ENCODE assay signal across 8 mouse cellular contexts in genomic region chr17:25941511-25942241, GRCm38 (mm10). TPM values are rescaled to one million over a fixed set of nuclear protein-coding genes. Genes with fewer than 3 reads are reported as not detected.
DNase-seq lines count a peak whose midpoint lies in the region; ATAC-seq lines count a peak whose summit lies in the region.

No protein-coding gene starts in this region.

- H3K27ac ChIP-seq in liver, embryonic 13.5 days: peak overlapping the region; percentile 100
- peak overlapping the region; percentile 85 for H3K27ac ChIP-seq in stomach, embryonic 14.5 days (ENCODE audit: low read length)

- H3K9ac ChIP-seq in liver, embryonic 13.5 days: peak overlapping the region; percentile 99
- peak overlapping the region; percentile 91 for H3K9ac ChIP-seq in stomach, embryonic 14.5 days (replicated peaks; ENCODE audit: low read depth, low read length)

- H3K9me3 ChIP-seq in liver, embryonic 13.5 days (replicated peaks): no peaks in the 10 kb centered on the region
- no peaks in the 10 kb centered on the region for H3K9me3 ChIP-seq in stomach, embryonic 14.5 days (ENCODE audit: control insufficient read depth, low read depth, low read length)

- H3K4me1 ChIP-seq in liver, embryonic 13.5 days (replicated peaks): peaks cover 84% of the 10 kb centered on the region
- H3K4me1 ChIP-seq in stomach, embryonic 14.5 days (ENCODE audit: control insufficient read depth, insufficient read depth, low read length): peaks cover 6% of the 10 kb centered on the region; the same call in 1 of the 2 replicates

- no peaks in the 10 kb centered on the region for H3K27me3 ChIP-seq in liver, embryonic 13.5 days
- no peaks in the 10 kb centered on the region for H3K27me3 ChIP-seq in stomach, embryonic 14.5 days (ENCODE audit: control insufficient read depth, insufficient read depth, low read length)

- 2% methylated on average over 54 of the region's 54 CpGs for whole genome bisulfite sequencing in liver, embryonic 13.5 days (ENCODE audit: insufficient replicate concordance)
- WGBS in stomach, embryonic 14.5 days: 3% methylated on average over 53 of the region's 54 CpGs

- DNase-seq in 3T3-L1 (ENCODE audit: low read depth, low spot score): peak; percentile 71
- DNase-seq in adrenal gland, adult 18-20 months (ENCODE audit: low spot score in 2 of 2): peak; percentile 81 to 85
- DNase-seq in embryo, embryonic 9.5 days (ENCODE audit: extremely low spot score): peak; percentile 83
- DNase-seq in heart, adult 8-10 months (ENCODE audit: low spot score): peak; percentile 55
- peak; percentile 53 to 68 for DNase-seq in kidney, adult 8-10 months
- no peak for DNase-seq in liver, embryonic 13.5 days
- peak; percentile 83 for DNase-seq in neural tube, embryonic 10.5 days (ENCODE audit: extremely low spot score, low spot score)

- peak overlapping the region; percentile 92 for H3K4me3 ChIP-seq in liver, embryonic 13.5 days (replicated peaks)
- H3K4me3 ChIP-seq in stomach, embryonic 14.5 days (ENCODE audit: low read depth, low read length): peak overlapping the region; percentile 86

- peaks cover 42% of the 10 kb centered on the region for H3K36me3 ChIP-seq in liver, embryonic 13.5 days
- peaks cover 5% of the 10 kb centered on the region for H3K36me3 ChIP-seq in stomach, embryonic 14.5 days (ENCODE audit: control insufficient read depth, insufficient read depth, low read length)

- no peak for ATAC-seq in liver, embryonic 13.5 days (ENCODE audit: low read depth)
- ATAC-seq in stomach, embryonic 14.5 days (ENCODE audit: insufficient number of reproducible peaks, insufficient read depth, low FRiP score, low read depth): peak; percentile 50

- H3K4me2 ChIP-seq in liver, embryonic 13.5 days: peak overlapping the region; percentile 85
- peak overlapping the region; percentile 60 for H3K4me2 ChIP-seq in stomach, embryonic 14.5 days (replicated peaks; ENCODE audit: low read depth, low read length)

RNA-seq across cellular contexts. Expression of gene Pigq, which starts 3.1 kb away (rescaled TPM):
- total RNA-seq in adrenal gland, adult 18-20 months (2021): 100 to 1,000 TPM; 110 to 111 TPM
- total RNA-seq in heart, adult 8-10 months (2022): 10 to 100 TPM; 37.3 to 48.3 (median 47.8) TPM
- polyA plus RNA-seq in liver, embryonic 13.5 days (2015; fragmentation: Nextera tagmentation; extraction: Ambion mirVana): 126 and 152 TPM in 2 replicates
- polyA plus RNA-seq in stomach, embryonic 14.5 days (2014; fragmentation: Nextera tagmentation; extraction: Ambion mirVana): 59.4 and 59.7 TPM in 2 replicates

RNA-seq across cellular contexts. Expression of gene Nhlrc4, which starts 3.1 kb away (rescaled TPM):
- total RNA-seq in adrenal gland, adult 18-20 months (2021): not detected
- total RNA-seq in heart, adult 8-10 months (2022): under 1 TPM in 1 of 4 experiments, not detected in 3; 0.41 TPM
- polyA plus RNA-seq in liver, embryonic 13.5 days (2015; fragmentation: Nextera tagmentation; extraction: Ambion mirVana): 5.1 and 7.2 TPM in 2 replicates
- polyA plus RNA-seq in stomach, embryonic 14.5 days (2014; fragmentation: Nextera tagmentation; extraction: Ambion mirVana): 0.72 TPM in 1 of 2 replicates, not detected in the other

RNA-seq across cellular contexts. Expression of gene A930017K11Rik, which starts 10.7 kb away (rescaled TPM):
- total RNA-seq in adrenal gland, adult 18-20 months (2021): not detected
- total RNA-seq in heart, adult 8-10 months (2022): under 1 TPM; 0.24 to 0.85 (median 0.36) TPM
- 0.24 and 0.32 TPM in 2 replicates for polyA plus RNA-seq in liver, embryonic 13.5 days (2015; fragmentation: Nextera tagmentation; extraction: Ambion mirVana)
- polyA plus RNA-seq in stomach, embryonic 14.5 days (2014; fragmentation: Nextera tagmentation; extraction: Ambion mirVana): 0.32 and 0.41 TPM in 2 replicates

RNA-seq across cellular contexts. Expression of gene Rab40c, which starts 22.1 kb away (rescaled TPM):
- total RNA-seq in adrenal gland, adult 18-20 months (2021): 10 to 100 TPM; 20.6 to 32.6 TPM
- 10 to 100 TPM; 17.3 to 20.1 (median 17.7) TPM for total RNA-seq in heart, adult 8-10 months (2022)
- polyA plus RNA-seq in liver, embryonic 13.5 days (2015; fragmentation: Nextera tagmentation; extraction: Ambion mirVana): 6.5 and 7.0 TPM in 2 replicates
- polyA plus RNA-seq in stomach, embryonic 14.5 days (2014; fragmentation: Nextera tagmentation; extraction: Ambion mirVana): 17.0 and 17.2 TPM in 2 replicates

RNA-seq across cellular contexts. Expression of gene Capn15, which starts 43.9 kb away (rescaled TPM):
- total RNA-seq in adrenal gland, adult 18-20 months (2021): 10 to 100 TPM; 22.6 to 24.4 TPM
- total RNA-seq in heart, adult 8-10 months (2022): 1 to 10 TPM; 5.4 to 8.1 (median 6.8) TPM
- 11.1 and 12.3 TPM in 2 replicates for polyA plus RNA-seq in liver, embryonic 13.5 days (2015; fragmentation: Nextera tagmentation; extraction: Ambion mirVana)
- polyA plus RNA-seq in stomach, embryonic 14.5 days (2014; fragmentation: Nextera tagmentation; extraction: Ambion mirVana): 23.9 and 27.1 TPM in 2 replicates
